Mouse (Mus musculus) neural tube, embryonic 13.5 days (tissue): ENCODE measurements around the gene Styx. TPM values are rescaled to one million over a fixed set of nuclear protein-coding genes. Genes with fewer than 3 reads are reported as not detected.
"Not testable (repeated sequence)": the region's sequence is repeated elsewhere in the genome, so short reads cannot be mapped to it uniquely, and the experiment has no call there.

Experiments
- ATAC-seq: fragments of 200-750 bp; cut with Nextera tagmentation; 2 replicates; pipeline ENCODE4 v1.8.0; 2017; ENCODE audit warnings: low read depth, mild to moderate bottlenecking, moderate TSS enrichment, moderate library complexity
- H3K27ac ChIP-seq: fragments of 300-500 bp; sonication (generic); replicated peaks from 2 replicates; pipeline ENCODE4 v1.5.1; 2015; ENCODE audit warnings: moderate library complexity, mild to moderate bottlenecking, inconsistent platforms
- H3K27me3 ChIP-seq: fragments of 300-500 bp; sonication (generic); 2 replicates; pipeline ENCODE4 v1.6.1; 2015; ENCODE audit warnings: mild to moderate bottlenecking, inconsistent platforms
- H3K36me3 ChIP-seq: fragments of 300-500 bp; sonication (generic); 2 replicates; pipeline ENCODE4 v1.6.1; 2015; ENCODE audit warnings: mild to moderate bottlenecking, inconsistent platforms
- H3K4me1 ChIP-seq: fragments of 300-500 bp; sonication (generic); replicated peaks from 2 replicates; pipeline ENCODE4 v1.6.1; 2015; ENCODE audit warnings: inconsistent platforms
- H3K4me2 ChIP-seq: fragments of 300-500 bp; sonication (generic); 2 replicates; pipeline ENCODE4 v1.6.1; 2015; ENCODE audit warnings: inconsistent platforms, mild to moderate bottlenecking, moderate library complexity
- H3K4me3 ChIP-seq: fragments of 300-500 bp; sonication (generic); 2 replicates; pipeline ENCODE4 v1.5.1; 2015; ENCODE audit warnings: mild to moderate bottlenecking, inconsistent platforms
- H3K9ac ChIP-seq: fragments of 300-500 bp; sonication (generic); 2 replicates; pipeline ENCODE4 v1.6.1; 2015; ENCODE audit warnings: moderate library complexity, mild to moderate bottlenecking, inconsistent platforms
- H3K9me3 ChIP-seq: fragments of 300-500 bp; sonication (generic); 2 replicates; pipeline ENCODE4 v1.6.1; 2016; ENCODE audit warnings: inconsistent platforms
- WGBS: fragments of 180-500 bp; shearing (Covaris S2); methylation state at CpG from one replicate; pipeline ENCODE4 v1.1.7; 2015; 5-methylcytosine and 5-hydroxymethylcytosine counted together
- microRNA-seq: library from miRNA; unstranded; fragments of <30 nt; microRNA quantifications from one replicate; pipeline ENCODE4, GENCODE M21; 2016
- polyA plus RNA-seq: library from polyadenylated mRNA; unstranded; fragments of >200 nt; fragmentation: Nextera tagmentation; extraction: Ambion mirVana; gene quantifications from 2 replicates; pipeline ENCODE4 v1.2.1, GENCODE M21; 2015

The Styx gene
- polyA plus RNA-seq, 1 experiment from 2014 or later = 68.3 TPM

GRCm38 (mm10) chr14:45462875-45463475 lies 112.1 kb downstream of the Styx start:
- H3K4me1 ChIP-seq = peaks cover 25% of the 10 kb centered on the region
- peak overlapping the region; percentile 58 for H3K9ac ChIP-seq
- no peaks in the 10 kb centered on the region for H3K9me3 ChIP-seq
- no peak overlapping the region for H3K4me2 ChIP-seq
- H3K36me3 ChIP-seq = peaks cover 67% of the 10 kb centered on the region
- 27% methylated on average over 10 of the region's 10 CpGs for WGBS
- ATAC-seq = peak; percentile 57; the same call in 1 of the 2 replicates
- no peak overlapping the region for H3K4me3 ChIP-seq
- no peaks in the 10 kb centered on the region for H3K27me3 ChIP-seq
- peak overlapping the region; percentile 80 for H3K27ac ChIP-seq

GRCm38 (mm10) chr14:45463599-45463998 lies 112.7 kb downstream of the Styx start:
- H3K4me3 ChIP-seq = no peak overlapping the region
- 15% methylated on average over 10 of the region's 10 CpGs for whole genome bisulfite sequencing
- H3K36me3 ChIP-seq = peaks cover 63% of the 10 kb centered on the region
- H3K4me1 ChIP-seq = peaks cover 25% of the 10 kb centered on the region
- no peaks in the 10 kb centered on the region for H3K9me3 ChIP-seq
- H3K4me2 ChIP-seq = no peak overlapping the region
- H3K9ac ChIP-seq = peak overlapping the region; percentile 58
- no peaks in the 10 kb centered on the region for H3K27me3 ChIP-seq
- peak overlapping the region; percentile 80 for H3K27ac ChIP-seq
- no peak for ATAC-seq

- H3K27ac ChIP-seq = no peak overlapping the region
- no peak for ATAC-seq
Observed at GRCm38 (mm10) chr14:45464036-45465035, 113.4 kb downstream of the Styx start.

GRCm38 (mm10) chr14:45466371-45466770 lies 115.5 kb downstream of the Styx start:
- H3K27ac ChIP-seq, H3K9ac ChIP-seq, H3K4me2 ChIP-seq, ATAC-seq, H3K4me3 ChIP-seq, H3K9me3 ChIP-seq, H3K27me3 ChIP-seq: not testable (repeated sequence)
- H3K4me1 ChIP-seq = peaks cover 25% of the 10 kb centered on the region
- 90% methylated on average over 8 of the region's 8 CpGs for WGBS
- peaks cover 69% of the 10 kb centered on the region for H3K36me3 ChIP-seq

More at GRCm38 (mm10) chr14:45464036-45465035, 113.4 kb downstream of the Styx start:
- H3K9ac ChIP-seq = no peak overlapping the region
- no peak overlapping the region for H3K4me2 ChIP-seq
- no peaks in the 10 kb centered on the region for H3K9me3 ChIP-seq
- no peak overlapping the region for H3K4me3 ChIP-seq
- WGBS = 66% methylated on average over 19 of the region's 19 CpGs
- H3K4me1 ChIP-seq = peaks cover 25% of the 10 kb centered on the region
- H3K27me3 ChIP-seq = no peaks in the 10 kb centered on the region
- H3K36me3 ChIP-seq = peaks cover 66% of the 10 kb centered on the region

GRCm38 (mm10) chr14:45469446-45469845 lies 118.6 kb downstream of the Styx start:
- H3K4me2 ChIP-seq = no peak overlapping the region
- 92% methylated on average over 8 of the region's 8 CpGs for WGBS
- no peaks in the 10 kb centered on the region for H3K27me3 ChIP-seq
- H3K4me1 ChIP-seq = 0 out of 2 replicates have a peak, but pooled peaks cover 3% of the 10 kb centered on the region
- ATAC-seq = no peak
- H3K4me3 ChIP-seq = no peak overlapping the region
- peaks cover 74% of the 10 kb centered on the region for H3K36me3 ChIP-seq
- no peaks in the 10 kb centered on the region for H3K9me3 ChIP-seq
- H3K27ac ChIP-seq = no peak overlapping the region
- no peak overlapping the region for H3K9ac ChIP-seq

Small RNAs within 50 kb of the gene (microRNA-seq; reads per million reads assigned to microRNA genes)
- gene Gm25353 = not detected

Other genes with a start within 250 kb of the Styx start
- 13.6 and 13.7 TPM in 2 replicates for gene Gpr137c, start 131.4 kb upstream of the Styx start, polyA plus RNA-seq
- gene Txndc16, start 130.8 kb upstream of the Styx start, polyA plus RNA-seq = 32.3 and 37.1 TPM in 2 replicates
- 20.4 and 22.3 TPM in 2 replicates for gene Ero1l, start 32.3 kb upstream of the Styx start, polyA plus RNA-seq
- gene Psmc6, start 21.3 kb upstream of the Styx start, polyA plus RNA-seq = 178 and 184 TPM in 2 replicates
- 29.9 and 31.0 TPM in 2 replicates for gene Gnpnat1, start 53.8 kb downstream of the Styx start, polyA plus RNA-seq
- 85.0 and 85.5 TPM in 2 replicates for gene Fermt2, start 179.0 kb downstream of the Styx start, polyA plus RNA-seq